Mouse (Mus musculus): ENCODE data around the gene Pkn3. TPM values are rescaled to one million over a fixed set of nuclear protein-coding genes. Genes with fewer than 3 reads are reported as not detected.
A peak's percentile ranks its signal among the peaks of the same experiment; 100 is the strongest.

Pkn3 gene
- polyA plus RNA-seq, 1 experiment from 2014 or later = 12.1 TPM

DNA sequence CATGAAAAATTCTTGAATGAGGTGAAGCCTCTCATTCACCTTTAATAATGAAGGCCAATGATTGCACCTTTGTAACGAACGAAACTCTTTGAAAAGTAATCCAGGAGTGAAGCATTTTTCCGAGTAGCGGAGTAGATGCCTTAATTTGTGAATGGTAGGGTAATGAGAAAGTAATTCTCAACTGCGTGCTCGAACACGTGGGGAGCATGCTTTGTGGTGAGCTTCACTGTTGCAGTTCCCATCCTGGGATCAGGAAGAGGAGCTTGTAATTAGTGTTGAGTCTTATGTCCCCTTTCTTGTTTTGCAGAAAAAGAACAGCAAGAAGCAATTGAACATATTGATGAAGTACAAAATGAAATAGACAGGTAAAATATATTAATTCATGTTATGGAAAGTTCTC is 9.5 kb upstream of the Pkn3 start:
- Histone ChIP-seq H3K27ac (ENCODE audit: low read depth, low read length) (no peak overlapping the region), H3K9ac (ENCODE audit: low read length) (peak overlapping the region; percentile 100), H3K4me1 (replicated peaks; ENCODE audit: control insufficient read depth, insufficient read depth, low read length) (peaks cover 13% of the 10 kb centered on the region), H3K4me2 (ENCODE audit: low read depth, low read length, severe bottlenecking) (peak overlapping the region; percentile 61), H3K9me3 (ENCODE audit: control insufficient read depth, low read length) (no peaks in the 10 kb centered on the region), H3K4me3 (ENCODE audit: low read depth, low read length) (peak overlapping the region; percentile 100), H3K27me3 (ENCODE audit: control insufficient read depth, insufficient read depth, low read length) (no peaks in the 10 kb centered on the region), H3K36me3 (ENCODE audit: control insufficient read depth, insufficient read depth, low read length) (peaks cover 15% of the 10 kb centered on the region; the same call in 1 of the 2 replicates)
- 25% methylated on average over 7 of the region's 7 CpGs for WGBS
- DNase-seq (ENCODE audit: low spot score) = no peak
- no peak for ATAC-seq (replicated peaks; ENCODE audit: low FRiP score)

DNA sequence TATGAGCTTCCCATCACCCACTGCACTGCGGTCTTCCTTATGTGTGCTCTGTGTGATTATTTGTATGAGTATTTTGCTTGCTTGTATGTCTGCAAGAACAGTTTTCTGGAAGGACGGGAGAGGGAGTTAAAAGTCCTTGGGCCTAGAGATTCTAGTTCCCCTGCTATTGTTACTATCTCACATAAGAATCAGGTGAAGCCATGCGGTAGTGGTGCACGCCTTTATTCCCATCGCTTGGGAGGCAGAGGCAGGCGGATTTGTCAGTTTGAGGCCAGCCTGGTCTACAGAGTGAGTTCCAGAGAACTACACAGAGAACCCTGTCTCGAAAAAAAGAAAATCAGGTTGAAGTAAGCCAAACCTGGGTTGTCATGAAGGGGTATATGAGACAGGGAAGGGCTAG is 4.6 kb upstream of the Pkn3 start:
- H3K36me3 ChIP-seq (ENCODE audit: control insufficient read depth, insufficient read depth, low read length) = peaks cover 15% of the 10 kb centered on the region; the same call in 1 of the 2 replicates
- no peak overlapping the region for H3K27ac ChIP-seq (ENCODE audit: low read depth, low read length)
- no peak overlapping the region for H3K4me2 ChIP-seq (ENCODE audit: low read depth, low read length, severe bottlenecking)
- 73% methylated on average over 7 of the region's 7 CpGs for WGBS
- H3K9me3 ChIP-seq (ENCODE audit: control insufficient read depth, low read length) = no peaks in the 10 kb centered on the region
- peaks cover 4% of the 10 kb centered on the region for H3K4me1 ChIP-seq (replicated peaks; ENCODE audit: control insufficient read depth, insufficient read depth, low read length)
- no peak overlapping the region for H3K9ac ChIP-seq (ENCODE audit: low read length)
- ATAC-seq (replicated peaks; ENCODE audit: low FRiP score) (no peak), DNase-seq (ENCODE audit: low spot score) (no peak)
- H3K4me3 ChIP-seq (ENCODE audit: low read depth, low read length) = no peak overlapping the region
- H3K27me3 ChIP-seq (ENCODE audit: control insufficient read depth, insufficient read depth, low read length) = no peaks in the 10 kb centered on the region

DNA sequence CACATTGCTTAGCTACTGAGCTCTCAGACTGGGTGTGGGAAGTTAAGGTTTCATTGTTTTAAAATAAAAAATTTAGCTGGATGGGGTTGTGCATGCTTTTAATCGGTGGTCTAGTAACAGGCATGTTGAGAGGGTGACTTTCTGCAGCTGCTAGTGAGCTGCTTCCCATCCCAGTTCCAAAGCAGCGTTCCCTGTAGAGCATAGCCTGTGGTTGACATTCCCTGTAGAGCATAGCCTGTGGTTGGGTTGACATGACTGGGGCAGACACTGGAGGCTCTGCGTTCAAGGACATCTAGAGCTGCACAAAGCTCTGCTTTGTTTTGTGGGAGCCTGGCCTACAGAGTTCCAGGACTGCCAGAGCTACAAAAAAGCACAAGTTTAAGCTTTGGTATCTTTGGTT is 4.2 kb upstream of the Pkn3 start:
- Histone ChIP-seq H3K4me3 (ENCODE audit: low read depth, low read length) (no peak overlapping the region), H3K4me2 (ENCODE audit: low read depth, low read length, severe bottlenecking) (no peak overlapping the region), H3K27me3 (ENCODE audit: control insufficient read depth, insufficient read depth, low read length) (no peaks in the 10 kb centered on the region), H3K9me3 (ENCODE audit: control insufficient read depth, low read length) (no peaks in the 10 kb centered on the region), H3K4me1 (replicated peaks; ENCODE audit: control insufficient read depth, insufficient read depth, low read length) (peaks cover 5% of the 10 kb centered on the region), H3K27ac (ENCODE audit: low read depth, low read length) (no peak overlapping the region), H3K36me3 (ENCODE audit: control insufficient read depth, insufficient read depth, low read length) (peaks cover 14% of the 10 kb centered on the region; the same call in 1 of the 2 replicates), H3K9ac (ENCODE audit: low read length) (no peak overlapping the region)
- ATAC-seq (replicated peaks; ENCODE audit: low FRiP score) (no peak), DNase-seq (ENCODE audit: low spot score) (no peak)
- 72% methylated on average over 3 of the region's 3 CpGs for WGBS

GRCm38 (mm10) chr2:30075625-30076024 is 1.9 kb upstream of the Pkn3 start:
- ATAC-seq (replicated peaks; ENCODE audit: low FRiP score) = no peak
- H3K4me3 ChIP-seq (ENCODE audit: low read depth, low read length) = no peak overlapping the region
- 86% methylated on average over 3 of the region's 3 CpGs for WGBS
- peaks cover under 1% of the 10 kb centered on the region; the same call in 1 of the 2 replicates for H3K36me3 ChIP-seq (ENCODE audit: control insufficient read depth, insufficient read depth, low read length)
- H3K9me3 ChIP-seq (ENCODE audit: control insufficient read depth, low read length) = no peaks in the 10 kb centered on the region
- H3K9ac ChIP-seq (ENCODE audit: low read length) = no peak overlapping the region
- no peak overlapping the region for H3K4me2 ChIP-seq (ENCODE audit: low read depth, low read length, severe bottlenecking)
- no peak overlapping the region for H3K27ac ChIP-seq (ENCODE audit: low read depth, low read length)
- DNase-seq (ENCODE audit: low spot score) = no peak
- H3K4me1 ChIP-seq (replicated peaks; ENCODE audit: control insufficient read depth, insufficient read depth, low read length) = peaks cover 5% of the 10 kb centered on the region
- no peaks in the 10 kb centered on the region for H3K27me3 ChIP-seq (ENCODE audit: control insufficient read depth, insufficient read depth, low read length)

DNA sequence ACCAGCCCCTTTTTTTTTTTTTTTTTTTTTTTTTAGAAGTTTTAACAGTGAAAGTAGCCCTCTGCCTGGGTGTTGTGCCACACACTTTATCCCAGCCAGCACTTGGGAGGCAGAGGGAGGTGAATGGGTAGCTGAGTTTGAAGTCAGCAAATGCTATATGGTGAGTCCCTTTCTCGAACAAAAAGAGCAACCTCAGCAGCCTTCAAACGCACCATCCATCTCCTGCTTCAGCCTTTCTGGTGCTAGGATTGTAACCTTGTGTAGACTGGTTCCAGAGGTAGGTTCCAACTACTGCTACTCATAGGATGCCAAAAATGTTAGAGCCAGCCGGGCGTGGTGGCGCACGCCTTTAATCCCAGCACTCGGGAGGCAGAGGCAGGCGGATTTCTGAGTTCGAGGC is 1.0 kb upstream of the Pkn3 start:
- ATAC-seq (replicated peaks; ENCODE audit: low FRiP score) (no peak), DNase-seq (ENCODE audit: low spot score) (no peak)
- Histone ChIP-seq H3K4me3 (ENCODE audit: low read depth, low read length) (no peak overlapping the region), H3K36me3 (ENCODE audit: control insufficient read depth, insufficient read depth, low read length) (no peaks in the 10 kb centered on the region), H3K4me1 (replicated peaks; ENCODE audit: control insufficient read depth, insufficient read depth, low read length) (peaks cover 5% of the 10 kb centered on the region), H3K9ac (ENCODE audit: low read length) (no peak overlapping the region), H3K9me3 (ENCODE audit: control insufficient read depth, low read length) (no peaks in the 10 kb centered on the region), H3K27ac (ENCODE audit: low read depth, low read length) (no peak overlapping the region), H3K4me2 (ENCODE audit: low read depth, low read length, severe bottlenecking) (no peak overlapping the region), H3K27me3 (ENCODE audit: control insufficient read depth, insufficient read depth, low read length) (no peaks in the 10 kb centered on the region)
- WGBS = 92% methylated on average over 8 of the region's 9 CpGs

DNA sequence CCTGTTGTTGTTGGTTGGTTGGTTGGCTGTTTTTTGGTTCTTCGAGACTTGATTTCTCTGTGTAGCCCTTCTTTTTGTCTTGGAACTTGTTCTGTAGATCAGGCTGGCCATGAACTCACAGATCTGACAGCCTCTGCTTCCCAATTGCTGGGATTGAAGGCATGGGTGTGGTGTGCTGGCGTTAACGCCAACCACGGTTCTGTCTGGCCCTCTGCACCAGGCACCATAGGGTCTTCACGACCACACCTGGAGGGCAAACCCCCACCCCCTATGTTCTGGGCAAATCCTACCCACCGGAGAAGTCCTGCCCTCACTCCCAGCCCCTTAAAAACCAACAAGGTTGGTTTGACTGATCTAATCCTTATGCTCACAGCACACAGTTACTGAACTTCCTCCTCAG is 525 bp upstream of the Pkn3 start:
- Histone ChIP-seq H3K36me3 (ENCODE audit: control insufficient read depth, insufficient read depth, low read length) (no peaks in the 10 kb centered on the region), H3K9ac (ENCODE audit: low read length) (no peak overlapping the region), H3K9me3 (ENCODE audit: control insufficient read depth, low read length) (no peaks in the 10 kb centered on the region), H3K27ac (ENCODE audit: low read depth, low read length) (no peak overlapping the region), H3K4me2 (ENCODE audit: low read depth, low read length, severe bottlenecking) (peak overlapping the region; percentile 93; the same call in 1 of the 2 replicates), H3K27me3 (ENCODE audit: control insufficient read depth, insufficient read depth, low read length) (no peaks in the 10 kb centered on the region), H3K4me1 (replicated peaks; ENCODE audit: control insufficient read depth, insufficient read depth, low read length) (peaks cover 5% of the 10 kb centered on the region), H3K4me3 (ENCODE audit: low read depth, low read length) (no peak overlapping the region)
- ATAC-seq (replicated peaks; ENCODE audit: low FRiP score) (0 out of 2 replicates have a peak, but pooled peaks have one; percentile 2), DNase-seq (ENCODE audit: low spot score) (no peak)
- whole genome bisulfite sequencing = 73% methylated on average over 6 of the region's 6 CpGs

DNA sequence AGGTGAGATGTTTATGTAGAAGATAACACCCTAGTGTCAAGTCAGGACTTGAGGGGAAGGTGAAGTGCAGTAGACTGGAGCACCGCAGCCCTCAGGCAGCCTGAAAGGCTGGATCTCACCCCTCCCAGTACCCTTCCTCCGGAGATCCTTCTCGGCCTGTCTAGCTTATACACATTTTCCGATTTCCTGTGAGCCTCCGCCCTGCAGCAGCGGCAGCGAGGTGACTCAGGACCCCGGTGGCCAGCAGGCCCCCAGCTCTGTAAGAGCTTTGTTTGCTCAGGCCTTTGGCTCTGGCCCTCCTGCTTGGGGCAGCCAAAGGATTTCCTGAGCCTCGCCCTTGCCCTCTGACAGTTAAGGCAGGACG is 847 bp downstream of the Pkn3 start:
- H3K4me2 ChIP-seq (ENCODE audit: low read depth, low read length, severe bottlenecking) = peak overlapping the region; percentile 93
- no peak for DNase-seq (ENCODE audit: low spot score)
- 31% methylated on average over 10 of the region's 10 CpGs for WGBS
- no peaks in the 10 kb centered on the region for H3K9me3 ChIP-seq (ENCODE audit: control insufficient read depth, low read length)
- H3K9ac ChIP-seq (ENCODE audit: low read length) = peak overlapping the region; percentile 78
- no peaks in the 10 kb centered on the region for H3K36me3 ChIP-seq (ENCODE audit: control insufficient read depth, insufficient read depth, low read length)
- no peaks in the 10 kb centered on the region for H3K27me3 ChIP-seq (ENCODE audit: control insufficient read depth, insufficient read depth, low read length)
- peaks cover 5% of the 10 kb centered on the region for H3K4me1 ChIP-seq (replicated peaks; ENCODE audit: control insufficient read depth, insufficient read depth, low read length)
- peak overlapping the region; percentile 31 for H3K27ac ChIP-seq (ENCODE audit: low read depth, low read length)
- peak overlapping the region; percentile 55 for H3K4me3 ChIP-seq (ENCODE audit: low read depth, low read length)
- ATAC-seq (replicated peaks; ENCODE audit: low FRiP score) = no peak; the same call in 1 of the 2 replicates

DNA sequence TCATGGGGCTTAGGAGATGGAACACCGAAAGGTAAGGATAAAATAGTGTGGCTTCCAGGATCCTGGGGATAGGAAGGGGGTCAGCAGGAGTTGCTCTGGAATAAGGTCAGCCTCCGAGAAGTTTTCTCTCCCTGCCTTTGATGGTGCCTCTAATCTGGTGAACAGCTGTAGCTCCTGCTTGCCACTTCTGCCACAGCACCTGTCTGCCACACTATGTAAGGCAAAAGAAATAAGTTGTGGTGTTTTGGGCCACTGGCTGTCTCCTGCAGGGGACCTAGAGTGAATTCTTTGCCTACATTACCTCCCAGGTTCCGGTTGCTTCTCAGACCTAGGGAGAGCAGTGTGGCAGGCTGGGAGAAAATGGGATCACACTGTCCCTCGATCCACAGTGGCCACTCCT is 1.3 kb downstream of the Pkn3 start:
- Histone ChIP-seq H3K36me3 (ENCODE audit: control insufficient read depth, insufficient read depth, low read length) (no peaks in the 10 kb centered on the region), H3K4me3 (ENCODE audit: low read depth, low read length) (peak overlapping the region; percentile 55; the same call in 1 of the 2 replicates), H3K4me1 (replicated peaks; ENCODE audit: control insufficient read depth, insufficient read depth, low read length) (peaks cover 5% of the 10 kb centered on the region), H3K4me2 (ENCODE audit: low read depth, low read length, severe bottlenecking) (peak overlapping the region; percentile 93; the same call in 1 of the 2 replicates), H3K27ac (ENCODE audit: low read depth, low read length) (no peak overlapping the region), H3K9me3 (ENCODE audit: control insufficient read depth, low read length) (no peaks in the 10 kb centered on the region), H3K9ac (ENCODE audit: low read length) (peak overlapping the region; percentile 12; the same call in 1 of the 2 replicates), H3K27me3 (ENCODE audit: control insufficient read depth, insufficient read depth, low read length) (no peaks in the 10 kb centered on the region)
- ATAC-seq (replicated peaks; ENCODE audit: low FRiP score) (no peak), DNase-seq (ENCODE audit: low spot score) (no peak)
- 81% methylated on average over 4 of the region's 4 CpGs for WGBS

GRCm38 (mm10) chr2:30080181-30080800 is 2.8 kb downstream of the Pkn3 start:
- DNase-seq (ENCODE audit: low spot score) (no peak), ATAC-seq (replicated peaks; ENCODE audit: low FRiP score) (no peak)
- Histone ChIP-seq H3K4me2 (ENCODE audit: low read depth, low read length, severe bottlenecking) (no peak overlapping the region), H3K9me3 (ENCODE audit: control insufficient read depth, low read length) (no peaks in the 10 kb centered on the region), H3K36me3 (ENCODE audit: control insufficient read depth, insufficient read depth, low read length) (no peaks in the 10 kb centered on the region), H3K4me3 (ENCODE audit: low read depth, low read length) (no peak overlapping the region), H3K9ac (ENCODE audit: low read length) (no peak overlapping the region), H3K27me3 (ENCODE audit: control insufficient read depth, insufficient read depth, low read length) (no peaks in the 10 kb centered on the region), H3K4me1 (replicated peaks; ENCODE audit: control insufficient read depth, insufficient read depth, low read length) (peaks cover 7% of the 10 kb centered on the region), H3K27ac (ENCODE audit: low read depth, low read length) (no peak overlapping the region)
- WGBS = 84% methylated on average over 15 of the region's 15 CpGs

Measured in forebrain, embryonic 11.5 days (tissue).